ENCODE assay signal across 1 mouse cellular context in the genomic region with DNA sequence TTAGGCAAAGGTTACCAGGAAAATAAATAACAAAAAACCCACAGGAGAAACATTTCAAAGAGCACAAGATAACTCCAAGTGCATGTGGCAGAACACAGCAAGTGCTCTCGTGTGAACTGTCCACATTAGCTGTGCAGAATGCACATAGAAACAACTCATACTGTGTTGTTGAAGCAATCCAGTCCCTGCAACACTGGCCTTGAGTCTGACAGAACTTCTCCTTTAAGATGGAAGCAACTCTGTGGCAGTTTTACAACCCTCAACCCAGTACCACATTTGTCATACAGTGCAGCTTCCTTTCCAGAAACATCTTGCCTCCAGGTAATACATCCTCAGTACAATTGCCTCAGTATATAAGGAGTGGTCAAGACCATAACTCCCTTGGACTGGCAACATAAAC.
TF ChIP-seq lines count a peak whose summit lies in the region.

No protein-coding gene starts in this region.

TF ChIP-seq in MEL, 35 proteins besides CTCF, POLR2A, EP300 and RAD21:
- TF ChIP-seq CHD1 (IDR thresholded peaks at IDR 0.05; ENCODE audit: low read depth, low read length) (no peak), TBP (IDR thresholded peaks at IDR 0.05; ENCODE audit: low read depth, low read length) (no peak), ZNF384 (IDR thresholded peaks at IDR 0.05; ENCODE audit: low read depth, low read length) (no peak), ZC3H11A (IDR thresholded peaks at IDR 0.05; ENCODE audit: low read depth, low read length) (no peak), BHLHE40 (IDR thresholded peaks at IDR 0.05; ENCODE audit: borderline replicate concordance, low read depth, low read length) (no peak), NRF1 (IDR thresholded peaks at IDR 0.05; ENCODE audit: insufficient read depth, low read depth, low read length, poor library complexity, severe bottlenecking) (no peak), POLR2AphosphoS2 (IDR thresholded peaks at IDR 0.05; ENCODE audit: low read length) (no peak), CHD2 (IDR thresholded peaks at IDR 0.05; ENCODE audit: low read length) (no peak), JUND (IDR thresholded peaks at IDR 0.05; ENCODE audit: low read depth, low read length) (no peak), ETS1 (IDR thresholded peaks at IDR 0.05; ENCODE audit: low read depth, low read length) (no peak), MXI1 (IDR thresholded peaks at IDR 0.05; ENCODE audit: low read depth, low read length) (no peak), HCFC1 (IDR thresholded peaks at IDR 0.05; ENCODE audit: low read depth, low read length) (no peak), SIN3A (IDR thresholded peaks at IDR 0.05; ENCODE audit: low read length) (no peak), KAT2A (conservative IDR thresholded peaks at IDR 0.05; ENCODE audit: low read depth, low read length) (no peak), ZKSCAN1 (IDR thresholded peaks at IDR 0.05; ENCODE audit: low read depth, low read length) (no peak)
TF ChIP-seq in MEL: peak in this region for 0.
